Mouse (Mus musculus): ENCODE data around the gene Bcl2a1c.
"Not testable (repeated sequence)": the region's sequence is repeated elsewhere in the genome, so short reads cannot be mapped to it uniquely, and the experiment has no call there.

Gene Bcl2a1c

GRCm38 (mm10) chr9:114329855-114330254 lies at the start of gene Bcl2a1c:
Gene Bcl2a1c, plus strand, starts transcription at chr9:114330135.
- peak; percentile 8 for DNase-seq

- not testable (repeated sequence) for DNase-seq
These were observed 24.0 kb upstream of the Bcl2a1c start for GRCm38 (mm10) chr9:114305957-114306356.

DNA sequence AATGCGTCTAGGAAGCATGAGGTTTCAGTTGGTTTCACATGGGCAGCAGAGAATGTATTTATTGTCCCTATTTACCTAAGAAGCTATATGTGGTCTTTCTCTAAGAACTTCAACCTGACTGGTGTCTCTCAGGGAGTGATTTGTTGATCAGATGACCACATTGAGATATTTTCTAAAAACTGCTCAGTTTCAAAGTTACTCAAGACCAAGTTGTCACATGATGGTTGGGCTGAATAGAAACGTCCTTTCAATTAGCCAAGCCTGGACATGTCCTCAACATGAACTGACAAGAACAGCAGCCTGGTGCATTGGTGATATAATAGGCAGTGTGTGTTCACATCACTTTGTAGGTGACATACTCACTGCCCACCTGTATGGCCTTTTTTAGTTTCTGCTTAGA lies 18.2 kb upstream of the Bcl2a1c start:
- not testable (repeated sequence) for DNase-seq

DNA sequence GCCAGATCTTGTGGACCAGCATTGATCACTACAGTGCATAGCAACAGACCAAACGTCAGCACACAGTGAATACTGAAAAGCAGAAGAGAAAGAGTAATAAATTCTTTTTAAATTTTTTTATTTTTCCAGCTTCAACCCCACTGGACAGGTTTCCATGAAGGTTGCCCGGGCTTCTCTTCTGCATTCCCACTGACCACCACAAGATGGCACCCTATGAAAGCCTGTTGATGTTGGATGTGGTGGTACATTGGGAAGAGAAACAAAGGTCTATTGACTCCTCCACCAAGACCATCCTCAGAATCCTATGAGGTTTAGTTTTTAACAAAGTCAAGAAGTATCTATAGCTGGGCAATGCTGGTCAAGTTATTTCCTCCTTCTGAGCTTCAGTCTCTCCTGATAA lies 11.9 kb upstream of the Bcl2a1c start:
- DNase-seq = peak; percentile 60

GRCm38 (mm10) chr9:114326011-114326748 lies 3.8 kb upstream of the Bcl2a1c start:
- no peak for DNase-seq

GRCm38 (mm10) chr9:114328332-114328731 lies 1.6 kb upstream of the Bcl2a1c start:
- not testable (repeated sequence) for DNase-seq

- peak; percentile 79 for DNase-seq
These were observed 38.0 kb downstream of the Bcl2a1c start for GRCm38 (mm10) chr9:114367783-114368470.

DNA sequence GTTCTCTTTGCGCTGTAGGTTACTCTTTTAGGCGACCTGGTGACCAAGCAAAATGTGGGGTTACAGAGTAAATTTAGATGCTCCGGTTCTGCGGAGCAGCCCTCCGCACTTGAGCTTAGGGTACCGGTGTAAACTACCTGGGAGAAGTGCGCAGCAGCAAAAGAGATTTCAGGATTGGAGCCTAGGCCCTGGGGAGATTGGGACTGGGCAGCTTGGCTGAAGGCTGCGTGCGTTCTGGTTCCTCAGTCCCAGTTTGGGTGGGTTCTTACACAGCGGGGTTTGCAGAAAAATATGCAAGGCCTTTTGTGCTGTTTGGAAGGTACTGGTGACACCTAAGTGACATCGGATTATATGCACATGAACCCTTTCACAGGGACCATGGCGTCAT lies 38.5 kb downstream of the Bcl2a1c start:
- no peak for DNase-seq

GRCm38 (mm10) chr9:114369389-114369788 lies 39.5 kb downstream of the Bcl2a1c start:
- DNase-seq = not testable (repeated sequence)

DNA sequence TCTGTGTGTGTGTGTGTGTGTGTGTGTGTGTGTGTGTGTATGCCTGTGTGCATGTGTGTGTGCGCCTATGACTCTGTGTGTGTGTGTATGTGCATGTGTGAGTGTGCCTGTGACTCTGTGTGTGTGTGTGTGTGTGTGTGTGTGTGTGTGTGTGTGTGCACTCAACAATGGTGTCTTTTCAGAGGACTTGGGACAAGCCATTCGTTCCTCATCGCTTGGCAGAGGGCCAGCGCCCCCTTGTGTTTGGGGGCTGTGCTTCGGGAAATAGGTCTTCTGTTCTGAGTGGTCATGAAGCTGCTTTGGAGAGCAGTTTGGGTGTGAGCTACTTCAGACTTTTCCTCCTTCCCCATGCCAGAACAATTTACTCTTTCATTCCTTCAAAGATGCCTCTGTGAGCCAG lies 41.8 kb downstream of the Bcl2a1c start:
- DNase-seq = peak; percentile 82

- DNase-seq = no peak
These were observed 45.5 kb downstream of the Bcl2a1c start for GRCm38 (mm10) chr9:114375276-114375962.

DNA sequence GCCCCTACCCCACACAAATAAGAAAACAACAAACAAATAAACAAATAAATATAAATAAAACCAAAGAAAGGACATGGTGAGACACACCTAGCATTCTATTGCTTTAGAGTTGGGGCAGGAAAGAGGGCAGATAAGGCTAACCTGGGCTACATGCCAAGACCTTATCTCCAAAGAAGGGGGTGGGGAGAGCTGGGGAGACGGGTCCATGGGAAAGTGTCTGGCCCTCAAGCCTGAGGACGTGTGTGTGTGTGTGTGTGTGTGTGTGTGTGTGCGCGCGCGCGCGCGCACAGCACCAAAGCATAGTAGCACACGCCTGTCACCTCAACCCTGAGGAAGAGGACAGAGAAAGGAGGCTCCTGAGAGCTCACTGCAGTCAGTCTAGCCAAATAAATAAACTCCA lies 47.2 kb downstream of the Bcl2a1c start:
- DNase-seq = no peak

- no peak for DNase-seq
These were observed 49.9 kb downstream of the Bcl2a1c start for GRCm38 (mm10) chr9:114379871-114380270.

Measured in thymus, postnatal 4 days (tissue).